Mouse (Mus musculus) bone marrow macrophage, adult 2 months (primary cell): ENCODE measurements around the gene Gm45194. TPM values are rescaled to one million over a fixed set of nuclear protein-coding genes. Genes with fewer than 3 reads are reported as not detected.

ENCODE experiments used
- H3K27ac ChIP-seq: 2 replicates; pipeline ENCODE4 v1.5.1; 2012; ENCODE audit warnings: low read depth, low read length; ENCODE audit not compliant: insufficient read depth
- H3K4me1 ChIP-seq: 2 replicates; pipeline ENCODE4 v1.6.1; 2012; ENCODE audit warnings: low read length; ENCODE audit not compliant: control insufficient read depth, insufficient read depth
- H3K4me3 ChIP-seq: 2 replicates; pipeline ENCODE4 v1.5.1; 2012; ENCODE audit warnings: mild to moderate bottlenecking, low read length, moderate library complexity; ENCODE audit not compliant: insufficient read depth
- CTCF ChIP-seq: IDR thresholded peaks from 2 replicates; pipeline ENCODE4 v1.5.1; 2012; ENCODE audit warnings: low read depth, mild to moderate bottlenecking, low read length, moderate library complexity
- POLR2A ChIP-seq: IDR thresholded peaks from 2 replicates; pipeline ENCODE4 v1.6.1; 2012; ENCODE audit warnings: mild to moderate bottlenecking, low read depth, low read length, borderline replicate concordance
- polyA plus RNA-seq: library from polyadenylated mRNA; stranded (reverse); fragments of >200 nt; gene quantifications from 2 replicates; pipeline ENCODE4 v1.2.4, GENCODE M21; 2012; ENCODE audit not compliant: missing spikeins, insufficient read depth, insufficient read length

Gene Gm45194
- polyA plus RNA-seq, 1 experiment, result not detected

DNA sequence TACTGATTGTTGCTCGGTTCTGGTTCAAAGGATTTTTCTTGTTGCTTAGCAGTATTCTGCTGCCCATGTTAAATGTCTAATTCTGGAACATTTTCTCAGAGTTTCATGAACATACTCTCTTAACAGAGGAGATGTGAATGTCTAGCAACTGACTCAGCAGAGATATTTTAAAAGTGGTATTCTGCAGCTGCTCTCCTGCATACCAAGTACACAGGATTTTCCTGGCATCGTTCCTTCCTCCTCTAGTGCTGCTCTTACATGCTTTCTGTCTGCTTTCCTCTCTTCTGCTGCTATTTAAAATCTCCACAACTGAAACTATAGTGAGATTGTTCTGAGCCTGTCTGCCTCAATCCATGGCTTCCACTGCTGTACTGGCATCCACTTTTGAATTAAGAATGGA, 364.3 kb downstream of the Gm45194 start:
- Histone ChIP-seq H3K4me1 (no peaks in the 10 kb centered on the region), H3K27ac (no peak overlapping the region), H3K4me3 (no peak overlapping the region)
- TF ChIP-seq CTCF (no peak), POLR2A (no peak)

DNA sequence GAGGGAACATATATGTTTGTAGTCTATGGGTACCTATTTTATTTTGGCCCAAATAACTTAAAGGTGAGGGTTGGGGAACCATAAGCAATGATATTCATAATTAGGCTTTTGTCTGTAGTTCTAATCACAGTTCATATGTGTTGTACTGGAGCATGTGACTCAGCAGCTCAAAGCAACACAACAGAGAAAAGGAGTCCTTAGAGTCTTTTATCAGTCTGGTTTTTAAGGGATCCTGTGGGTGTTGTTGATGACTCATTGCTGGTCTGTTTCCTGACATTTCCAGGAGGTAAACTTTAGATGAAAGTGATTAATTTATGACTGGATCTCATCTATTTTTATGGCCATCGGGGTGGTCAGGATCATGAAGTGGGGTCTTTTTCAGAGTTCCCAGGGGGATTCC, 382.4 kb downstream of the Gm45194 start:
- Histone ChIP-seq H3K4me1 (no peaks in the 10 kb centered on the region), H3K4me3 (no peak overlapping the region), H3K27ac (no peak overlapping the region)
- TF ChIP-seq POLR2A (no peak), CTCF (no peak)

Other genes starting within 250 kb of the Gm45194 start
- not detected in 2 replicates for gene Hdx, start 194.3 kb upstream of the Gm45194 start, polyA plus RNA-seq
- not detected in 2 replicates for gene Tex16, start 119.6 kb downstream of the Gm45194 start, polyA plus RNA-seq